Mouse (Mus musculus): ENCODE data around the gene Abcg2.

The Abcg2 gene

GRCm38 (mm10) chr6:58638566-58638965 lies 54.2 kb downstream of the Abcg2 start:
- no peak for DNase-seq (ENCODE audit: low read depth, low spot score)

GRCm38 (mm10) chr6:58639391-58639790 lies 55.1 kb downstream of the Abcg2 start:
- DNase-seq (ENCODE audit: low read depth, low spot score): no peak

- DNase-seq (ENCODE audit: low read depth, low spot score): peak; percentile 73
Observed at GRCm38 (mm10) chr6:58640333-58641018, 56.2 kb downstream of the Abcg2 start.

- no peak for DNase-seq (ENCODE audit: low read depth, low spot score)
Observed at GRCm38 (mm10) chr6:58641056-58641799, 56.9 kb downstream of the Abcg2 start.

- DNase-seq (ENCODE audit: low read depth, low spot score): no peak
Observed at GRCm38 (mm10) chr6:58642191-58642590, 57.9 kb downstream of the Abcg2 start.

GRCm38 (mm10) chr6:58644586-58644985 lies 60.3 kb downstream of the Abcg2 start:
- no peak for DNase-seq (ENCODE audit: low read depth, low spot score)

- DNase-seq (ENCODE audit: low read depth, low spot score): no peak
Observed at GRCm38 (mm10) chr6:58648100-58648749, 63.9 kb downstream of the Abcg2 start.

- no peak for DNase-seq (ENCODE audit: low read depth, low spot score)
Observed at GRCm38 (mm10) chr6:58650136-58650535, 65.8 kb downstream of the Abcg2 start.

- DNase-seq (ENCODE audit: low read depth, low spot score): no peak
Observed at GRCm38 (mm10) chr6:58651038-58651437, 66.7 kb downstream of the Abcg2 start.

GRCm38 (mm10) chr6:58660951-58661575 lies 76.7 kb downstream of the Abcg2 start:
- DNase-seq (ENCODE audit: low read depth, low spot score): no peak

- no peak for DNase-seq (ENCODE audit: low read depth, low spot score)
Observed at GRCm38 (mm10) chr6:58677802-58678201, 93.5 kb downstream of the Abcg2 start.

GRCm38 (mm10) chr6:58678530-58678929 lies 94.2 kb downstream of the Abcg2 start:
- DNase-seq (ENCODE audit: low read depth, low spot score): no peak

- no peak for DNase-seq (ENCODE audit: low read depth, low spot score)
Observed at GRCm38 (mm10) chr6:58691584-58691983, 107.3 kb downstream of the Abcg2 start.

GRCm38 (mm10) chr6:58694257-58694656 lies 109.9 kb downstream of the Abcg2 start:
- no peak for DNase-seq (ENCODE audit: low read depth, low spot score)

GRCm38 (mm10) chr6:58694765-58695164 lies 110.4 kb downstream of the Abcg2 start:
- no peak for DNase-seq (ENCODE audit: low read depth, low spot score)

GRCm38 (mm10) chr6:58710369-58710768 lies 126.0 kb downstream of the Abcg2 start:
- DNase-seq (ENCODE audit: low read depth, low spot score): no peak

GRCm38 (mm10) chr6:58711909-58712308 lies 127.6 kb downstream of the Abcg2 start:
- no peak for DNase-seq (ENCODE audit: low read depth, low spot score)

GRCm38 (mm10) chr6:58733851-58734250 lies 149.5 kb downstream of the Abcg2 start:
- no peak for DNase-seq (ENCODE audit: low read depth, low spot score)

GRCm38 (mm10) chr6:58735090-58735489 lies 150.8 kb downstream of the Abcg2 start:
- DNase-seq (ENCODE audit: low read depth, low spot score): no peak
